In genomic region chr5:107515453-107515852, GRCm38 (mm10) we compare ENCODE assay signal across 24 mouse cellular contexts. TPM values are rescaled to one million over a fixed set of nuclear protein-coding genes. Genes with fewer than 3 reads are reported as not detected.
DNase-seq lines count a peak whose midpoint lies in the region; ATAC-seq and TF ChIP-seq lines count a peak whose summit lies in the region.
"Had no signal": no experiment of that assay in that cellular context is flagged by ENCODE, and none has a peak within 500 bp of the region (broad histone marks: within the 10 kb centered on the region; RNA-seq: fewer than 3 reads in every experiment).

No protein-coding gene starts in this region.

- TF ChIP-seq EP300 in liver, embryonic 14.5 days (IDR thresholded peaks at IDR 0.05; ENCODE audit: low read depth) = no peak

- H3K4me3 ChIP-seq in heart, embryonic 12.5 days = no peak overlapping the region
- H3K4me3 ChIP-seq in midbrain, embryonic 11.5 days (ENCODE audit: low read depth, low read length) = no peak overlapping the region
- no peak overlapping the region for H3K4me3 ChIP-seq in midbrain, embryonic 14.5 days (replicated peaks; ENCODE audit: low read depth, low read length)
- H3K4me3 ChIP-seq in liver, embryonic 14.5 days (ENCODE audit: insufficient read depth in 1 of 2, low read depth in 2 of 2, low read length in 2 of 2) = no peak overlapping the region
- H3K4me3 ChIP-seq: embryonic facial prominence, embryonic 15.5 days; forebrain, embryonic 15.5 days; heart, embryonic 10.5 days; heart, embryonic 15.5 days; hindbrain, embryonic 13.5 days had no signal

- DNase-seq in heart, adult 8-10 months (ENCODE audit: low spot score) = no peak
- DNase-seq in midbrain, embryonic 11.5 days (ENCODE audit: low spot score, missing footprints) = peak; percentile 59
- no peak for DNase-seq in midbrain, embryonic 14.5 days
- DNase-seq in liver, embryonic 14.5 days (ENCODE audit: low read depth in 3 of 3, low spot score in 3 of 3) = no peak
- DNase-seq in urinary bladder, postnatal 4 days (ENCODE audit: low spot score in 2 of 2) = no peak
- DNase-seq in left cerebral cortex, postnatal 10 days (ENCODE audit: extremely low spot score in 1 of 2, low spot score in 2 of 2) = no peak
- DNase-seq: adrenal gland, adult 8-10 months; adrenal gland, postnatal 36 days; cerebellum, adult 2 months; cerebellum, postnatal 10 days; embryo, embryonic 11 days; gastrocnemius, postnatal 36 days; heart, postnatal 14 days had no signal

- H3K36me3 ChIP-seq in heart, embryonic 12.5 days = no peaks in the 10 kb centered on the region
- no peaks in the 10 kb centered on the region for H3K36me3 ChIP-seq in midbrain, embryonic 11.5 days (ENCODE audit: control insufficient read depth, insufficient read depth, low read length)
- peaks cover 16% of the 10 kb centered on the region; the same call in 1 of the 2 replicates for H3K36me3 ChIP-seq in midbrain, embryonic 14.5 days (ENCODE audit: control insufficient read depth, insufficient read depth, low read length)
- no peaks in the 10 kb centered on the region for H3K36me3 ChIP-seq in liver, embryonic 14.5 days (replicated peaks; ENCODE audit: control insufficient read depth, insufficient read depth, low read depth)
- H3K36me3 ChIP-seq: embryonic facial prominence, embryonic 15.5 days; heart, embryonic 15.5 days had no signal

- no peak overlapping the region for H3K9ac ChIP-seq in heart, embryonic 12.5 days
- H3K9ac ChIP-seq in midbrain, embryonic 11.5 days (ENCODE audit: low read length) = no peak overlapping the region
- no peak overlapping the region for H3K9ac ChIP-seq in midbrain, embryonic 14.5 days (replicated peaks; ENCODE audit: low read length)
- no peak overlapping the region for H3K9ac ChIP-seq in liver, embryonic 14.5 days (replicated peaks)
- H3K9ac ChIP-seq: embryonic facial prominence, embryonic 15.5 days; forebrain, embryonic 15.5 days; heart, embryonic 15.5 days; hindbrain, embryonic 13.5 days had no signal

- no peak overlapping the region for H3K4me2 ChIP-seq in heart, embryonic 12.5 days
- H3K4me2 ChIP-seq in midbrain, embryonic 11.5 days = no peak overlapping the region
- no peak overlapping the region for H3K4me2 ChIP-seq in midbrain, embryonic 14.5 days (ENCODE audit: low read length)
- H3K4me2 ChIP-seq in liver, embryonic 14.5 days (ENCODE audit: low read depth) = no peak overlapping the region
- H3K4me2 ChIP-seq: embryonic facial prominence, embryonic 15.5 days; forebrain, embryonic 15.5 days; heart, embryonic 15.5 days; hindbrain, embryonic 13.5 days had no signal

- H3K4me1 ChIP-seq in heart, embryonic 12.5 days (replicated peaks) = no peaks in the 10 kb centered on the region
- no peaks in the 10 kb centered on the region for H3K4me1 ChIP-seq in midbrain, embryonic 11.5 days (ENCODE audit: control insufficient read depth, insufficient read depth, low read length)
- no peaks in the 10 kb centered on the region for H3K4me1 ChIP-seq in midbrain, embryonic 14.5 days (ENCODE audit: control insufficient read depth, insufficient read depth, low read length)
- H3K4me1 ChIP-seq in liver, embryonic 14.5 days (replicated peaks; ENCODE audit: control insufficient read depth in 2 of 2, insufficient read depth in 2 of 2, low read length in 1 of 2) = no peaks in the 10 kb centered on the region; a peak in 1 of 4 replicates
- H3K4me1 ChIP-seq: embryonic facial prominence, embryonic 15.5 days; heart, embryonic 10.5 days; heart, embryonic 15.5 days had no signal

- ATAC-seq in heart, embryonic 12.5 days (ENCODE audit: insufficient number of reproducible peaks, low FRiP score) = peak; percentile 74
- no peak for ATAC-seq in midbrain, embryonic 11.5 days (ENCODE audit: low FRiP score)
- ATAC-seq in midbrain, embryonic 14.5 days (ENCODE audit: low FRiP score, low TSS enrichment) = no peak
- peak; percentile 69 for ATAC-seq in liver, embryonic 14.5 days (ENCODE audit: insufficient read depth)
- ATAC-seq: forebrain, embryonic 15.5 days had no signal

- H3K27me3 ChIP-seq in heart, embryonic 12.5 days (replicated peaks) = no peaks in the 10 kb centered on the region
- no peaks in the 10 kb centered on the region for H3K27me3 ChIP-seq in midbrain, embryonic 11.5 days (ENCODE audit: control insufficient read depth, insufficient read depth, low read length)
- H3K27me3 ChIP-seq in midbrain, embryonic 14.5 days (ENCODE audit: control insufficient read depth, insufficient read depth, low read length) = no peaks in the 10 kb centered on the region
- H3K27me3 ChIP-seq in liver, embryonic 14.5 days (ENCODE audit: control insufficient read depth, insufficient read depth, low read length) = no peaks in the 10 kb centered on the region
- H3K27me3 ChIP-seq: embryonic facial prominence, embryonic 15.5 days; forebrain, embryonic 15.5 days; heart, embryonic 15.5 days; hindbrain, embryonic 13.5 days had no signal

- no peak for TF ChIP-seq CTCF in liver, embryonic 14.5 days (IDR thresholded peaks at IDR 0.05; ENCODE audit: low read depth)

- 81% methylated on average over 3 of the region's 3 CpGs for WGBS in heart, embryonic 12.5 days
- WGBS in midbrain, embryonic 11.5 days = 89% methylated on average over 3 of the region's 3 CpGs
- WGBS in midbrain, embryonic 14.5 days = 90% methylated on average over 3 of the region's 3 CpGs
- 71% methylated on average over 3 of the region's 3 CpGs for WGBS in liver, embryonic 14.5 days (ENCODE audit: insufficient replicate concordance)

- no peaks in the 10 kb centered on the region for H3K9me3 ChIP-seq in heart, embryonic 12.5 days (replicated peaks)
- H3K9me3 ChIP-seq in midbrain, embryonic 11.5 days (ENCODE audit: control insufficient read depth, low read length) = no peaks in the 10 kb centered on the region
- H3K9me3 ChIP-seq in midbrain, embryonic 14.5 days (ENCODE audit: control insufficient read depth, low read length) = no peaks in the 10 kb centered on the region
- no peaks in the 10 kb centered on the region for H3K9me3 ChIP-seq in liver, embryonic 14.5 days (ENCODE audit: control insufficient read depth, low read length)
- H3K9me3 ChIP-seq: embryonic facial prominence, embryonic 15.5 days; forebrain, embryonic 15.5 days; heart, embryonic 10.5 days; heart, embryonic 15.5 days; hindbrain, embryonic 13.5 days had no signal

- H3K27ac ChIP-seq in heart, embryonic 12.5 days (ENCODE audit: poor library complexity, severe bottlenecking) = no peak overlapping the region
- H3K27ac ChIP-seq in midbrain, embryonic 11.5 days (ENCODE audit: low read depth, low read length) = no peak overlapping the region
- H3K27ac ChIP-seq in midbrain, embryonic 14.5 days (replicated peaks; ENCODE audit: low read depth, low read length) = no peak overlapping the region
- H3K27ac ChIP-seq in liver, embryonic 14.5 days = no peak overlapping the region
- H3K27ac ChIP-seq: embryonic facial prominence, embryonic 15.5 days; forebrain, embryonic 15.5 days; heart, embryonic 10.5 days; heart, embryonic 15.5 days; hindbrain, embryonic 13.5 days had no signal

- intact Hi-C loops in left cerebral cortex, postnatal 10 days (cut with DNase I) = no loop called here

RNA-seq across cellular contexts. Expression of gene Gm42669, which starts 8.0 kb away (rescaled TPM):
- polyA plus RNA-seq in heart, embryonic 12.5 days (2016; fragmentation: Nextera tagmentation; extraction: Ambion mirVana) = 0.13 and 0.21 TPM in 2 replicates
- under 1 TPM in 1 of 4 experiments, not detected in 3; 0.09 TPM for total RNA-seq in heart, adult 8-10 months (2022)
- polyA plus RNA-seq in midbrain, embryonic 11.5 days (2014; fragmentation: Nextera tagmentation; extraction: Ambion mirVana) = 0.18 and 0.31 TPM in 2 replicates
- polyA plus RNA-seq in midbrain, embryonic 14.5 days (2014; fragmentation: Nextera tagmentation; extraction: Ambion mirVana) = 0.84 and 0.89 TPM in 2 replicates
- 0.02 and 0.06 TPM in 2 replicates for polyA plus RNA-seq in liver, embryonic 14.5 days (2012; rRNA removed)
- polyA plus RNA-seq in liver, embryonic 14.5 days (2014; fragmentation: Nextera tagmentation; extraction: Ambion mirVana) = 0.06 TPM in 1 of 2 replicates, not detected in the other
- total RNA-seq in left cerebral cortex, postnatal 10 days (2021) = under 1 TPM; 0.19 to 0.20 TPM
- total RNA-seq: adrenal gland, postnatal 36 days; gastrocnemius, adult 8-10 months; gastrocnemius, postnatal 36 days; hematopoietic stem cell, adult 5-6 weeks had no signal

RNA-seq across cellular contexts. Expression of gene 1700028K03Rik, which starts 19.1 kb away (rescaled TPM):
- polyA plus RNA-seq in heart, embryonic 12.5 days (2016; fragmentation: Nextera tagmentation; extraction: Ambion mirVana) = 0.10 and 0.26 TPM in 2 replicates
- not detected for total RNA-seq in heart, adult 8-10 months (2022)
- polyA plus RNA-seq in midbrain, embryonic 11.5 days (2014; fragmentation: Nextera tagmentation; extraction: Ambion mirVana) = 0.19 and 0.22 TPM in 2 replicates
- polyA plus RNA-seq in midbrain, embryonic 14.5 days (2014; fragmentation: Nextera tagmentation; extraction: Ambion mirVana) = 0.17 and 0.28 TPM in 2 replicates
- polyA plus RNA-seq in liver, embryonic 14.5 days (2012; rRNA removed) = 0.01 TPM in 2 replicates
- not detected in 2 replicates for polyA plus RNA-seq in liver, embryonic 14.5 days (2014; fragmentation: Nextera tagmentation; extraction: Ambion mirVana)
- total RNA-seq in left cerebral cortex, postnatal 10 days (2021) = 1 to 10 TPM; 1.0 to 1.2 TPM
- total RNA-seq: common myeloid progenitor, adult 5-6 weeks; gastrocnemius, adult 8-10 months; gastrocnemius, postnatal 36 days; heart, postnatal 14 days; hematopoietic stem cell, adult 5-6 weeks had no signal
- polyA plus RNA-seq: C2C12; embryonic facial prominence, embryonic 11.5 days had no signal

Comparison
In these comparisons a context has a peak if more than half of its experiments do, and no peak if none do; other contexts are left out.
1. ATAC-seq: peak in heart, embryonic 12.5 days (single experiment) and liver, embryonic 14.5 days (single experiment); none in midbrain, embryonic 11.5 days (single experiment) and midbrain, embryonic 14.5 days (single experiment).